Mouse (Mus musculus) left cerebral cortex, postnatal 4 days (tissue): ENCODE measurements around the gene Erp29. TPM values are rescaled to one million over a fixed set of nuclear protein-coding genes. Genes with fewer than 3 reads are reported as not detected.

Source experiments
- DNase-seq: peaks from one replicate; pipeline ENCODE4 v3.0.0-alpha.2; 2022
- intact Hi-C: fragments of 180-260 bp; cut with DNase I; formaldehyde crosslinking; loops from one replicate; pipeline ENCODE4 v1.15.1; 2025
- total RNA-seq, 2 experiments: library from RNA; stranded (reverse); gene quantifications; 2 replicates each; pipeline ENCODE4 v1.2.3; 2021

The Erp29 gene
- total RNA-seq, 2 experiments from 2014 or later = 159 to 164 TPM

GRCm38 (mm10) chr5:121392667-121393380 is 59.5 kb downstream of the Erp29 start:
- peak; percentile 32 for DNase-seq
- intact Hi-C loops = no loop called here

DNA sequence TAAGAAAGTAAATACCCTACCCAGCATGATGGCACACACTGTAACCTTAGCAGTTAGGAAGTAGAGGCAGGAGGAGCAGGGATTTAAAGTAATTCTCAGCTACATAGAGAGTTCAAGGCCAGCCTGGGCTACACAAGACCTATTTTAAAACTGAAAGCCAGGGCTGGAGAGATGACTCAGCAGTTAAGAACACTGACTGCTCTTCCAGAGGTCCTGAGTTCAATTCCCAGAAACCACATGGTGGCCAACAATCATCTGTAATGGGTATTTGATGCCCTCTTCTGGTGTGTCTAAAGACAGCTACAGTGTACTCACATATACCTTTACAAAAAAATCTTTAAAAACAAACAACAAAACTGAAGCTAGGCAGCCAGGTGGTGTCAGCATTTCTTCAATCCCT is 62.6 kb downstream of the Erp29 start:
- no peak for DNase-seq
- intact Hi-C loops = no loop called here

GRCm38 (mm10) chr5:121389106-121389505 is 63.2 kb downstream of the Erp29 start:
- no peak for DNase-seq
- intact Hi-C loops = no loop called here

- intact Hi-C loops = no loop called here
- no peak for DNase-seq
These were observed 65.2 kb downstream of the Erp29 start for GRCm38 (mm10) chr5:121387126-121387525.

DNA sequence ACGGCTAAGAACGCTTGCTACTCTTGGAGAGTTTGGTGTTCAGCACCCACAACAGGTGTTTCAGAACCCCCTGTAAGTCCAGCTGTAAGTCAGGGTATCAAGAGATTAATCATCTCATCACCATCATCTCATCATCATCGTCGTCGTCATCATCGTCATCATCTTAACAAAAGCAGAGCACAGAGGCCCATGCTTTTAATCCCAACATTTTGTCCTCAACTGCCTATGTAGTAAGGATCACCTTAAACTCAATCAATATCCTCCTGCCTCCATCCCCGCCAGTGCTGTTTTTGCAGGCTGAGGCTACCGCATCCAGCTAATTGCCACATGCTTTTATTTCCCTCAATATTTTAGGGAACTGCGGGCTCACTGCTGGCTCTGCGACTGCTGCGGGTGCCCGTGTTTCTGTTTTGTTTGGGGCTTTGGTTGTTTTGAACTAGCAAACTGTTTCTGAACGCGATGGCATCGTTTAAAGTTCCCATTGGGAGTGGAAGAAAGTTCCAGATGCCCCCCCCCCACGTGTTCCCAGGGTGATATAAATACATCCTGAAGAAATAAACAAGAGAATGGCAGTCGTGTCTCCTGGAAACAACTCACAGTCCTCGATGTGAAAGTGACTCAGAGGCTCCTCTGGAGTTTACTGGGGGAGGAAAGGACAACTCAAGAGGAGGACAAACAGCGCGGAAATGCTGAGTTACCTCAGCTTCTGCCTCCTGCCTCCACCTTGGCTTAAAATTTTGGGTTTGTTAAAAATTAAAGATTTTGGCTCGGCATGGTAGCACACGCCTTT is 66.0 kb downstream of the Erp29 start:
- intact Hi-C loops = no loop called here
- no peak for DNase-seq

- intact Hi-C loops = no loop called here
- DNase-seq = peak; percentile 96
These were observed 66.7 kb downstream of the Erp29 start, which contains the start of gene Trafd1 for GRCm38 (mm10) chr5:121385461-121386119. Gene Trafd1 (minus strand): TSS chr5:121385632.

DNA sequence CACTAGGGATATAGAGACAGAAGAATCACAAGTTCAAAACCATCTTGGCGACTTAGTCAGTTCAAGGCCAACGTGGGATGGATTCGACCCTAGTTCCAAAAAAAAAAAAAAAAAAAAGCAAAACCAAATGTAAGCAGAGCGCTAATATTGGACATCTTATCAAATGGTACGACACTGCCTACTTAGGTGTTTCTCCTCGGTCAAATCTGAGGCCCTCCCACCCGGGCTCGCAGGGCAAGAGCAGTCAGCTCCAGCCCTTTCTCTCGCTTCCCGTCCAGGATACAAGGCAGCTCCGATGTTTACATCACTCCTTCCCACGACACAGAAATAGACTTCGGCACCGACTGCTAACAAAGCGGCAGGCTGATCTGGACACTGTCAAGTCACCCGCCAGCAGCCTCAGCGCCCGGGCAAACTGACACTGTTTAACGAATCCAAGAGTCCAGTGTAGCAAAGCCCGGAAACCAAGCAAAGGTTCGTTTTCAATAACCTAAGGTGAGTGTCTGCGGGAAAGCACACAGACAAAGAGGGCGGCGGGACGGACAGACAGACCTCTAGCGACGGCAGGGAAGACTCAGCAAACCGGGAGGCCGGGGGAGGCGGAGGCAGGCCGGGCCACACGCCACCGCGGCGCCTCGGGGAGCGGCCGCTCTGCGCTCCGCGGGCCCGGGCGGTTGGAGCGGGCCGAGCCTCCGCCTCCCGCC is 67.4 kb downstream of the Erp29 start:
- intact Hi-C loops = loop anchor here (5.0 kb wide), 1 partner anchor 178 kb away; no protein-coding TSS in a partner anchor

GRCm38 (mm10) chr5:121383857-121384756 is 68.2 kb downstream of the Erp29 start:
- intact Hi-C loops = loop anchor here (5.0 kb wide), 1 partner anchor 177 kb away; no protein-coding TSS in a partner anchor
- DNase-seq = no peak

More for the DNA sequence above, 67.4 kb downstream of the Erp29 start:
- peak; percentile 38 for DNase-seq

GRCm38 (mm10) chr5:121380692-121381091 is 71.6 kb downstream of the Erp29 start:
- DNase-seq = no peak
- intact Hi-C loops = loop anchor here (5.0 kb wide), 1 partner anchor 173 kb away; no protein-coding TSS in a partner anchor

GRCm38 (mm10) chr5:121378678-121379256 is 73.5 kb downstream of the Erp29 start:
- DNase-seq = no peak

More at GRCm38 (mm10) chr5:121378678-121379256, 73.5 kb downstream of the Erp29 start:
- intact Hi-C loops = no loop called here

Other genes with a start within 250 kb of the Erp29 start
- gene Rpl6, start 248.0 kb downstream of the Erp29 start, total RNA-seq = 100 to 1,000 TPM; 639 to 650 TPM
- 100 to 1,000 TPM; 202 to 219 TPM for gene Hectd4, start 232.3 kb downstream of the Erp29 start, total RNA-seq
- 100 to 1,000 TPM; 111 to 120 TPM for gene Trafd1, start 66.9 kb downstream of the Erp29 start, total RNA-seq
- gene Naa25, start 54.6 kb downstream of the Erp29 start, total RNA-seq = 10 to 100 TPM; 49.3 to 51.0 TPM
- gene Tmem116, start 613 bp downstream of the Erp29 start, total RNA-seq = 1 to 10 TPM; 1.9 TPM
- gene Adam1b, start 50.9 kb upstream of the Erp29 start, total RNA-seq = not detected
- 10 to 100 TPM; 17.4 to 18.2 TPM for gene Adam1a, start 93.0 kb upstream of the Erp29 start, total RNA-seq
- not detected for gene Gm42878, start 93.0 kb upstream of the Erp29 start, total RNA-seq
- 100 to 1,000 TPM in 1 of 2 experiments, 10 to 100 TPM in 1; 99.3 to 102 TPM for gene Mapkapk5, start 93.4 kb upstream of the Erp29 start, total RNA-seq
- gene Aldh2, start 141.3 kb upstream of the Erp29 start, total RNA-seq = 10 to 100 TPM; 87.4 to 90.9 TPM
- gene Acad12, start 166.4 kb upstream of the Erp29 start, total RNA-seq = 1 to 10 TPM; 3.7 TPM
- 1 to 10 TPM; 2.2 to 2.5 TPM for gene Acad10, start 208.0 kb upstream of the Erp29 start, total RNA-seq
- 10 to 100 TPM; 45.3 to 47.4 TPM for gene Brap, start 208.1 kb upstream of the Erp29 start, total RNA-seq